Mouse (Mus musculus) G1E (cell line): Measurements from ENCODE around the gene Mpnd.

ENCODE experiments used
- CTCF ChIP-seq: IDR thresholded peaks from 2 replicates; pipeline ENCODE4 v1.5.1; 2012; ENCODE audit warnings: low read depth, low read length, inconsistent platforms, mixed read lengths
- GATA1 ChIP-seq: IDR thresholded peaks from 2 replicates; pipeline ENCODE4 v1.6.1; 2012; ENCODE audit warnings: borderline replicate concordance, low read length, inconsistent platforms, mixed read lengths
- GATA2 ChIP-seq: IDR thresholded peaks from 2 replicates; pipeline ENCODE4 v1.6.1; 2012; ENCODE audit warnings: low read depth, low read length, inconsistent platforms, borderline replicate concordance
- POLR2AphosphoS5 ChIP-seq: IDR thresholded peaks from 2 replicates; pipeline ENCODE4 v1.6.1; 2012; ENCODE audit warnings: low read depth, low read length, inconsistent platforms; ENCODE audit not compliant: insufficient replicate concordance
- TAL1 ChIP-seq: conservative IDR thresholded peaks from 2 replicates; pipeline ENCODE4 v1.6.1; 2012; ENCODE audit warnings: low read depth, low read length, inconsistent platforms, mixed read lengths

DNA sequence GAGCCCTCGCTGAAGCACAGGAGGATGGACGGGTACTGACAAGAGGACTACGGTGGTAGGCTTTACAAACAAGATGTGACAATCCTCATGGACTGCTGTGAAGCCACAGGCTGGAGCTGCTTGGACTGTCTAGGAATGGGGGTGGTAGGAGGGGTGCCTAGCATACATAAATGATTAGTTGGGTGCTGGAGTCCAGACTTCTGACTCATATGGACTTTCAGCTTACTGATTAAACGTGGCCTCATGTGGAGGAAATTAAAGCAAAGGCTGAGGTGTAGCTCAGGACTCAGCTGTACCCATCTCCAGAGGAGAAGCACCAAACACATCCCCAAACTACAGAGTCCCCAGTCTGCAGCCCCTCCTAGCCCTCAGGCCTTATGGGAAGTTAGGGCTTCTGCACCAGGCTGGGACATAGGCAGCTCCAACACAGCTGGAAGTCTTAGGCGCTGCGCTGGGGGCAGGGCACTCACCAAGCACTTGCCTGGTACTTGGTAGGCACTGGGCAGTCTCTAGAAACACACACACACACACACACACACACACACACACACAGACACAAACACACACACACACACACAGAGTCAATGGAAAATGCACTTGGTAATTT lies 26.7 kb downstream of the Mpnd start:
- TF ChIP-seq GATA1 (no peak), CTCF (no peak), POLR2AphosphoS5 (no peak), TAL1 (no peak), GATA2 (no peak)
